Mouse (Mus musculus) thymus, adult 2 months (tissue): ENCODE measurements around the gene Sel1l.

Experiments used
- CTCF ChIP-seq: fragments of 200-500 bp; IDR thresholded peaks from 2 replicates; pipeline ENCODE4 v1.5.1; 2012; ENCODE audit warnings: mild to moderate bottlenecking, control low read depth, low read length, moderate library complexity, borderline replicate concordance; ENCODE audit not compliant: control insufficient read depth, poor library complexity, insufficient read depth; ENCODE audit errors: extremely low read depth
- POLR2A ChIP-seq: fragments of 200-500 bp; IDR thresholded peaks from 2 replicates; pipeline ENCODE4 v1.6.1; 2012; ENCODE audit warnings: mild to moderate bottlenecking, low read length, control low read depth, moderate library complexity; ENCODE audit not compliant: control insufficient read depth, poor library complexity, insufficient read depth; ENCODE audit errors: extremely low read depth

- TF ChIP-seq CTCF (no peak), POLR2A (no peak)
Measured at GRCm38 (mm10) chr12:91791822-91792221, 57.1 kb downstream of the Sel1l start.
